Mouse (Mus musculus) olfactory bulb, adult 2 months (tissue): Measurements from ENCODE around the gene Fstl4. TPM values are rescaled to one million over a fixed set of nuclear protein-coding genes. Genes with fewer than 3 reads are reported as not detected.
A peak's percentile ranks its signal among the peaks of the same experiment; 100 is the strongest.

Experiments
- H3K27ac ChIP-seq: fragments of 200-500 bp; 2 replicates; pipeline ENCODE4 v1.5.1; 2012; ENCODE audit warnings: low read depth, low read length; ENCODE audit not compliant: insufficient read depth
- H3K4me1 ChIP-seq: fragments of 200-500 bp; 2 replicates; pipeline ENCODE4 v1.6.1; 2012; ENCODE audit warnings: low read length; ENCODE audit not compliant: control insufficient read depth, insufficient read depth
- H3K4me3 ChIP-seq: fragments of 200-500 bp; 2 replicates; pipeline ENCODE4 v1.5.1; 2012; ENCODE audit warnings: mild to moderate bottlenecking, low read depth, low read length, moderate library complexity; ENCODE audit not compliant: insufficient read depth
- CTCF ChIP-seq: fragments of 200-500 bp; IDR thresholded peaks from 2 replicates; pipeline ENCODE4 v1.5.1; 2012; ENCODE audit warnings: low read depth, mild to moderate bottlenecking, low read length, moderate library complexity; ENCODE audit not compliant: insufficient read depth
- POLR2A ChIP-seq: fragments of 200-500 bp; IDR thresholded peaks from 2 replicates; pipeline ENCODE4 v1.6.1; 2012; ENCODE audit warnings: mild to moderate bottlenecking, low read depth, low read length, moderate library complexity; ENCODE audit not compliant: insufficient read depth
- WGBS: fragments of 180-500 bp; shearing (Covaris S2); methylation state at CpG from one replicate; pipeline ENCODE4 v1.1.7; 2018; 5-methylcytosine and 5-hydroxymethylcytosine counted together
- polyA plus RNA-seq: library from polyadenylated mRNA; stranded (reverse); fragments of >200 nt; gene quantifications from 2 replicates; pipeline ENCODE4 v1.2.4, GENCODE M21; 2012; ENCODE audit warnings: low replicate concordance; ENCODE audit not compliant: missing spikeins, insufficient read depth, insufficient read length

The Fstl4 gene
- not detected in 2 replicates for polyA plus RNA-seq

DNA sequence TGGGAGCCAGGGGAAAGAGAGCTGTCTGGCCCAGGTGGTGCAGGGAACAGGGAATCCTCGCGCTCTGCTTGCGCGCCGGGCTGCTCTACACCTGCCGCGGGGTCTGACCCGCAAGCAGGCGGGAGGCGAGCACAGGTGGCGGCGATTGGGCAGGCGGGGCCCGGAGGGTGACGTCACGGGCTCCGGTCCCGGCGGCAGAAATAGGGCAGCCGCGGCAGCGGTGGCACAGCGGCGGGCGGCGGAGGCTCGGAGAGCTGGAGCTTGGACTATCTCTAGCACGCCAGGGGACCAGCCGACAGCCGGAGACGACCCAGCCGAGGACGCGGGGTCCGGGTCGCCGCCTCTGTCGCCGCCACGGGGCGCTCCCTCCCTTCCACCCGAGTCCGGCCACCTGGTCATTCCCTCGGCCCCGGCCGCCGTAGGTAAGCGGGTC is at the start of gene Fstl4:
Gene Fstl4 (plus strand): TSS at position 174 of the 433 bp plus-strand sequence.
- Histone ChIP-seq H3K4me1 (peaks cover 12% of the 10 kb centered on the region), H3K27ac (no peak within 1 kb of the TSS), H3K4me3 (peak within 1 kb of the TSS; percentile 58)
- under 1% methylated on average over 48 of the region's 48 CpGs for WGBS
- TF ChIP-seq CTCF (no peak), POLR2A (peak; percentile 36; the same call in 1 of the 2 replicates)

- WGBS: 90% methylated on average over 1 of the region's 1 CpGs
- TF ChIP-seq POLR2A (no peak), CTCF (no peak)
- H3K4me3 ChIP-seq: no peak overlapping the region
Observed at GRCm38 (mm10) chr11:52718570-52718969, 45.9 kb upstream of the Fstl4 start.

DNA sequence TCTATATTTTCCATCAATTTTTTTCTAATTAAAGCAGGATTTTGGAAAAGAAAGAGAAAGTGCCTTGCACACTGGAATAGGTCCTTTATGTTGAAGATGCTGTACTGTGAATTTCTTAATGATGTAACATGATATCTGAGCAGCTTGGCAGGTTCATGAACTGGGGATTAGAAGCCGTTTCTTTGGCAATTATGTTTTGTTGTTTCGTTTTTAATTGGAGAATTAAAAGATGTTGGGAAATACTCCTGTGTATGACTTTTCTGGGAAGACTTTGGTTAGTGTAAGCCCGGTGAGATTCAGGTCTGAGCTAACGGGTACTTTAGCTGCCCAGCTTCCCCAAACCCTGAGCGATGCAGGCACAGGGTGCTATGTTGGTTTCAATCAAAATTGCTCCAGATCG is 43.3 kb upstream of the Fstl4 start:
- H3K4me3 ChIP-seq: no peak overlapping the region
- 71% methylated on average over 6 of the region's 6 CpGs for WGBS
- no peaks in the 10 kb centered on the region for H3K4me1 ChIP-seq
- H3K27ac ChIP-seq: no peak overlapping the region
- TF ChIP-seq CTCF (no peak), POLR2A (no peak)

More at GRCm38 (mm10) chr11:52718570-52718969, 45.9 kb upstream of the Fstl4 start:
- no peak overlapping the region for H3K27ac ChIP-seq
- no peaks in the 10 kb centered on the region for H3K4me1 ChIP-seq

- TF ChIP-seq POLR2A (no peak), CTCF (no peak)
- H3K4me3 ChIP-seq: no peak overlapping the region
- WGBS: 70% methylated on average over 4 of the region's 4 CpGs
- no peaks in the 10 kb centered on the region for H3K4me1 ChIP-seq
- H3K27ac ChIP-seq: no peak overlapping the region
Observed at GRCm38 (mm10) chr11:52722706-52723105, 41.7 kb upstream of the Fstl4 start.

DNA sequence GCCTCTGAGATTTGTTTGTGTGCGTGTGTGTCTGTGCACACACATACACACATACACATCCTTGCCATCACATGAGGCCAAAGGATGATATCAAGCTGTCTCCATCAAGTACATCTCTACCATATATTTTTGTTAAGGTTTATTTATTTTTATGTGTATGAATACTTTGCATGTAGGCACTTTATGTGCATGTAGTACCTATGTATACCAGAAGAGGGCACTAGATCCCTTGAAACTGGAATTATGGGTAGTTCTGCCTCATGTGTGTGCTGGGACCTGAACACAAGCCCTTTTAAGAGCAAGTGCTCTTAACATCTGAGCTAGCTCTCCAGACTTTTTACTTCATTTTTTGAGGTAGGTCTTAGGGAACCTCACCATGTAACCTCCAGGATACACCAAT is 38.4 kb upstream of the Fstl4 start:
- Histone ChIP-seq H3K4me3 (no peak overlapping the region), H3K27ac (no peak overlapping the region), H3K4me1 (peaks cover 5% of the 10 kb centered on the region)
- TF ChIP-seq CTCF (no peak), POLR2A (no peak)
- WGBS: 97% methylated on average over 1 of the region's 1 CpGs

GRCm38 (mm10) chr11:52728479-52728878 is 36.0 kb upstream of the Fstl4 start:
- TF ChIP-seq CTCF (no peak), POLR2A (no peak)
- Histone ChIP-seq H3K27ac (no peak overlapping the region), H3K4me3 (no peak overlapping the region), H3K4me1 (peaks cover 5% of the 10 kb centered on the region)
- 34% methylated on average over 15 of the region's 15 CpGs for WGBS

DNA sequence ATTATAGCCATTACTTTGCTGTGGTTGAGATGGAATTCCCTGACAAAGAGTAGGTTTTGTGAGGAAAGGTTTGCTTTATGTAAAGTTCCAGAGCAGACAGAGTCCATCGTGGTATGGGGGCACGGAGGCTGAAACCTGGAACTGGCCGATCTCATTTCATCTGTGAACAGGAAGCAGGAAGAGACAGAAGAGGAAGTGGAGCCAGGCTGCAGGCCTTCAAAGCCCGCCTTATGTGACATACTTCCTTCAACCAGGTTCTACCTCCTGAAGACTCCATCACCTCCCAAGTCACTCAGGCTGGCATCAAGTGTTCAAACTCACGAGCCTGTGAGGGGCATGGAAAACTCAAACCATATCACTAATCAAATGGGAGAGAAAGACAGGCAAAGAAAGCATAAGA is 34.5 kb upstream of the Fstl4 start:
- Histone ChIP-seq H3K4me3 (no peak overlapping the region), H3K4me1 (peaks cover 5% of the 10 kb centered on the region), H3K27ac (no peak overlapping the region)
- TF ChIP-seq CTCF (no peak), POLR2A (no peak)
- WGBS: 79% methylated on average over 5 of the region's 5 CpGs

DNA sequence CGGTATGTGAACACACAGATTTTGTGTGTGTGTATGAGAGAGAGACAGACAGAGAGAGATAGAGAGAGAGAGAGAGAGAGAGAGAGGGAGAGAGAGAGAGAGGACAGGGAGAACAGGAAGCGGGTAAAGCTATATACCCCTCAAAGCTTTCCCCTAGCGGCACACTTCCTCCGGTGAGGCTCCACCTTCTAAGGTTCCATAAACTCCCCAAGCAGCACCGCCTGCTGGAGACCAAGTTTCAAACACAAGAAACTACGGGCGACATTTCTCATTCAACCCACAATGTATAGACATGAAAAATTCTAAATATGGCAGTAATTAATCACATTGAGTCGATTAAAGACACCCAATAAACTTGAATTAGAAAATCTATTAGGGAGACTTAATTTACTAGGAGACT is 32.5 kb upstream of the Fstl4 start:
- no peak for TF ChIP-seq CTCF
- TF ChIP-seq POLR2A: no peak
- Histone ChIP-seq H3K4me1 (peaks cover 5% of the 10 kb centered on the region), H3K4me3 (no peak overlapping the region), H3K27ac (no peak overlapping the region)
- 72% methylated on average over 8 of the region's 8 CpGs for WGBS

DNA sequence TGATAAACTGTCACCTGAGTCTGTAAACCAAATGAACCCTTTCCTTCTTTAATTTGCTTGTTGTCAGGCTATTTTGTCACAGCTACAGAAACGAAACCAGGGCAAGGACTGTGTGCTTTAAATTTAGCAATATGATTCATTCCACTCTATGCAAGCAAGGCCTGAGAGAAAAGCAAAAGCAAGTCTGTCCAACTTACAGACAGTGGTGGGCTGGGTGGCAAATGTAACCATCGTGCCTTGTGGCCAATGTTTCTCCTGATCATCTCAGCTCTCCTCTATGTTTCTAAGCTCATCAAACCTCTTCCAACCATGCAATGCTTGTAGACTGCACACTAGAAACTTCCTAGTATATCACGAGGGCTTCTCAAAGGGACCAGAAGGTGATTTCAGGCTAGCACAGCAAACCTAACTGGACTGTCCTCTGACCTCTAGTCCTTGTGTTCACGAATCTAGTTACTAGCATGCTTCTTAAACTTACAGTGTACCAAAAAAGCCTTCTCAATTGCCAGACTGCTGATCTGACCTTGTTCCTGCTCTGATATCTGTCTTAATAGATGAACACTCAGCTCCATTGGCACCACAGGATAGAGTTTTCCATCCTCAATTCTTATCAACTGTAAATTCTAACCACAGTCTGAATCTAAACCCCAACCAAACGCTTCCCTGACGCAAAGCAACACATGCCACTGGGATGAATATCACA is 29.8 kb upstream of the Fstl4 start:
- WGBS: 74% methylated on average over 6 of the region's 6 CpGs
- no peak overlapping the region for H3K4me3 ChIP-seq
- H3K27ac ChIP-seq: no peak overlapping the region
- H3K4me1 ChIP-seq: peaks cover 3% of the 10 kb centered on the region; the same call in 1 of the 2 replicates
- no peak for TF ChIP-seq CTCF
- TF ChIP-seq POLR2A: no peak

DNA sequence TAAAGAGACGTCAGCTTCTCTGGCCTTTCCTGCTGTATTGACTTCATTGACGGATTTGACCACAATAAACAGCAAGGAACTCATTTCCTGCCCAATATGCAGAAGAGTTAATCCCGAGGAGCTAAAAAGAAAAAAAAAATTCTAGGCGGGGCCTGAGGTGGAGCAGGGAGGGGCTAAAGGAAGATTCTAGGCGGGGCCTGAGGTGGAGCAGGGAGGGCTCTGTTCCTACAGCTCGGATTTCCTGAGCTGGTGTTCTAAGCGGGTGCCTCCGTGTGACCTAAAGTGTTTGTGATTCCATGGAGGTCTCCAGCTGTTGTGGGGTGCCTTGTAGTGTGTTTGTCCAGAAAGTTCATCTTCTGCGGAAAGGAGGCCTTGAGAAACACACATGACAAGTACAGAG is 25.2 kb upstream of the Fstl4 start:
- no peak overlapping the region for H3K4me3 ChIP-seq
- TF ChIP-seq CTCF (no peak), POLR2A (no peak)
- 45% methylated on average over 9 of the region's 9 CpGs for WGBS

More for the DNA sequence above, 25.2 kb upstream of the Fstl4 start:
- no peak overlapping the region for H3K27ac ChIP-seq
- no peaks in the 10 kb centered on the region for H3K4me1 ChIP-seq
